Mouse (Mus musculus): Measurements from ENCODE around the gene Tex33. TPM values are rescaled to one million over a fixed set of nuclear protein-coding genes. Genes with fewer than 3 reads are reported as not detected.

Gene Tex33
- polyA plus RNA-seq, 1 experiment from 2014 or later = not detected

GRCm38 (mm10) chr15:78384220-78385116 lies 11.2 kb downstream of the Tex33 start:
- H3K27me3 ChIP-seq (replicated peaks) = no peaks in the 10 kb centered on the region

GRCm38 (mm10) chr15:78383450-78384219 lies 12.1 kb downstream of the Tex33 start:
- H3K4me2 ChIP-seq = no peak overlapping the region
- no peaks in the 10 kb centered on the region for H3K27me3 ChIP-seq (replicated peaks)
- ATAC-seq (replicated peaks) = peak; percentile 70; the same call in 1 of the 2 replicates
- peaks cover 3% of the 10 kb centered on the region; the same call in 1 of the 2 replicates for H3K4me1 ChIP-seq
- H3K9me3 ChIP-seq = no peaks in the 10 kb centered on the region
- no peak overlapping the region for H3K9ac ChIP-seq
- 72% methylated on average over 11 of the region's 11 CpGs for WGBS
- H3K36me3 ChIP-seq (replicated peaks) = no peaks in the 10 kb centered on the region
- H3K27ac ChIP-seq = peak overlapping the region; percentile 65
- H3K4me3 ChIP-seq = no peak overlapping the region

More at GRCm38 (mm10) chr15:78384220-78385116, 11.2 kb downstream of the Tex33 start:
- peak overlapping the region; percentile 65 for H3K27ac ChIP-seq
- peak; percentile 39; the same call in 1 of the 2 replicates for ATAC-seq (replicated peaks)
- H3K9ac ChIP-seq = no peak overlapping the region
- H3K4me1 ChIP-seq = peaks cover 3% of the 10 kb centered on the region; the same call in 1 of the 2 replicates
- no peak overlapping the region for H3K4me3 ChIP-seq
- no peaks in the 10 kb centered on the region for H3K36me3 ChIP-seq (replicated peaks)
- no peaks in the 10 kb centered on the region for H3K9me3 ChIP-seq
- H3K4me2 ChIP-seq = no peak overlapping the region
- 61% methylated on average over 7 of the region's 7 CpGs for WGBS

- Histone ChIP-seq H3K36me3 (replicated peaks) (no peaks in the 10 kb centered on the region), H3K9me3 (no peaks in the 10 kb centered on the region), H3K4me3 (no peak overlapping the region), H3K27me3 (replicated peaks) (no peaks in the 10 kb centered on the region), H3K4me1 (peaks cover 3% of the 10 kb centered on the region; the same call in 1 of the 2 replicates), H3K27ac (no peak overlapping the region), H3K9ac (no peak overlapping the region), H3K4me2 (no peak overlapping the region)
- ATAC-seq (replicated peaks) = no peak
- 66% methylated on average over 4 of the region's 4 CpGs for WGBS
These were observed 13.6 kb downstream of the Tex33 start for GRCm38 (mm10) chr15:78382115-78382514.

- H3K27me3 ChIP-seq (replicated peaks) = no peaks in the 10 kb centered on the region
- no peaks in the 10 kb centered on the region for H3K36me3 ChIP-seq (replicated peaks)
- H3K9ac ChIP-seq = no peak overlapping the region
- H3K9me3 ChIP-seq = no peaks in the 10 kb centered on the region
- 39% methylated on average over 4 of the region's 4 CpGs for WGBS
- peaks cover 3% of the 10 kb centered on the region; the same call in 1 of the 2 replicates for H3K4me1 ChIP-seq
- H3K4me2 ChIP-seq = no peak overlapping the region
- H3K4me3 ChIP-seq = no peak overlapping the region
- H3K27ac ChIP-seq = no peak overlapping the region
- no peak for ATAC-seq (replicated peaks)
These were observed 15.0 kb downstream of the Tex33 start for GRCm38 (mm10) chr15:78380741-78381140.

- WGBS = 81% methylated on average over 2 of the region's 2 CpGs
- no peaks in the 10 kb centered on the region for H3K27me3 ChIP-seq (replicated peaks)
These were observed 15.5 kb downstream of the Tex33 start for GRCm38 (mm10) chr15:78380208-78380607.

GRCm38 (mm10) chr15:78378556-78378955 lies 17.2 kb downstream of the Tex33 start:
- H3K4me1 ChIP-seq = peaks cover 7% of the 10 kb centered on the region; the same call in 1 of the 2 replicates
- no peak overlapping the region for H3K9ac ChIP-seq
- H3K9me3 ChIP-seq = no peaks in the 10 kb centered on the region
- no peak overlapping the region for H3K27ac ChIP-seq
- H3K36me3 ChIP-seq (replicated peaks) = no peaks in the 10 kb centered on the region
- ATAC-seq (replicated peaks) = no peak
- no peak overlapping the region for H3K4me2 ChIP-seq
- H3K27me3 ChIP-seq (replicated peaks) = no peaks in the 10 kb centered on the region
- WGBS = 88% methylated on average over 10 of the region's 10 CpGs
- no peak overlapping the region for H3K4me3 ChIP-seq

More at GRCm38 (mm10) chr15:78380208-78380607, 15.5 kb downstream of the Tex33 start:
- no peak overlapping the region for H3K27ac ChIP-seq
- peaks cover 3% of the 10 kb centered on the region; the same call in 1 of the 2 replicates for H3K4me1 ChIP-seq
- H3K4me3 ChIP-seq = no peak overlapping the region
- H3K9me3 ChIP-seq = no peaks in the 10 kb centered on the region
- ATAC-seq (replicated peaks) = no peak
- H3K4me2 ChIP-seq = no peak overlapping the region
- no peak overlapping the region for H3K9ac ChIP-seq
- H3K36me3 ChIP-seq (replicated peaks) = no peaks in the 10 kb centered on the region

GRCm38 (mm10) chr15:78377859-78378258 lies 17.9 kb downstream of the Tex33 start:
- no peak overlapping the region for H3K4me2 ChIP-seq
- WGBS = 89% methylated on average over 10 of the region's 10 CpGs
- H3K27ac ChIP-seq = no peak overlapping the region

GRCm38 (mm10) chr15:78374204-78374603 lies 21.5 kb downstream of the Tex33 start:
- H3K36me3 ChIP-seq (replicated peaks) = no peaks in the 10 kb centered on the region
- H3K9me3 ChIP-seq = no peaks in the 10 kb centered on the region
- 0 out of 2 replicates have a peak, but pooled peaks cover 5% of the 10 kb centered on the region for H3K27me3 ChIP-seq (replicated peaks)
- no peak for ATAC-seq (replicated peaks)
- H3K4me2 ChIP-seq = no peak overlapping the region
- no peak overlapping the region for H3K27ac ChIP-seq
- no peak overlapping the region for H3K4me3 ChIP-seq
- 0 out of 2 replicates have a peak, but pooled peaks cover 4% of the 10 kb centered on the region for H3K4me1 ChIP-seq
- 69% methylated on average over 3 of the region's 3 CpGs for WGBS
- no peak overlapping the region for H3K9ac ChIP-seq

More at GRCm38 (mm10) chr15:78377859-78378258, 17.9 kb downstream of the Tex33 start:
- Histone ChIP-seq H3K36me3 (replicated peaks) (no peaks in the 10 kb centered on the region), H3K9ac (no peak overlapping the region), H3K4me3 (no peak overlapping the region), H3K4me1 (peaks cover 7% of the 10 kb centered on the region; the same call in 1 of the 2 replicates), H3K27me3 (replicated peaks) (no peaks in the 10 kb centered on the region), H3K9me3 (no peaks in the 10 kb centered on the region)
- ATAC-seq (replicated peaks) = no peak

- H3K36me3 ChIP-seq (replicated peaks) = no peaks in the 10 kb centered on the region
- no peak overlapping the region for H3K4me3 ChIP-seq
- ATAC-seq (replicated peaks) = no peak
- H3K4me2 ChIP-seq = no peak overlapping the region
- no peaks in the 10 kb centered on the region for H3K9me3 ChIP-seq
- 0 out of 2 replicates have a peak, but pooled peaks cover 4% of the 10 kb centered on the region for H3K4me1 ChIP-seq
- 89% methylated on average over 3 of the region's 3 CpGs for WGBS
- no peak overlapping the region for H3K9ac ChIP-seq
- 0 out of 2 replicates have a peak, but pooled peaks cover 5% of the 10 kb centered on the region for H3K27me3 ChIP-seq (replicated peaks)
- no peak overlapping the region for H3K27ac ChIP-seq
These were observed 22.9 kb downstream of the Tex33 start for GRCm38 (mm10) chr15:78372796-78373195.

- no peaks in the 10 kb centered on the region for H3K36me3 ChIP-seq (replicated peaks)
- H3K4me3 ChIP-seq = no peak overlapping the region
- no peaks in the 10 kb centered on the region for H3K9me3 ChIP-seq
- ATAC-seq (replicated peaks) = no peak
- WGBS = 38% methylated on average over 1 of the region's 1 CpGs
- H3K27me3 ChIP-seq (replicated peaks) = 0 out of 2 replicates have a peak, but pooled peaks cover 5% of the 10 kb centered on the region
- H3K27ac ChIP-seq = no peak overlapping the region
- H3K4me1 ChIP-seq = 0 out of 2 replicates have a peak, but pooled peaks cover 4% of the 10 kb centered on the region
- no peak overlapping the region for H3K4me2 ChIP-seq
- no peak overlapping the region for H3K9ac ChIP-seq
These were observed 26.1 kb downstream of the Tex33 start for GRCm38 (mm10) chr15:78369641-78370040.

- H3K27ac ChIP-seq = no peak overlapping the region
- H3K4me1 ChIP-seq = no peaks in the 10 kb centered on the region
- no peak overlapping the region for H3K4me3 ChIP-seq
- no peak overlapping the region for H3K9ac ChIP-seq
- H3K9me3 ChIP-seq = no peaks in the 10 kb centered on the region
- no peaks in the 10 kb centered on the region for H3K36me3 ChIP-seq (replicated peaks)
- ATAC-seq (replicated peaks) = no peak
- no peak overlapping the region for H3K4me2 ChIP-seq
- 0 out of 2 replicates have a peak, but pooled peaks cover 5% of the 10 kb centered on the region for H3K27me3 ChIP-seq (replicated peaks)
- WGBS = 11% methylated on average over 8 of the region's 8 CpGs
These were observed 26.8 kb downstream of the Tex33 start for GRCm38 (mm10) chr15:78368926-78369346.

GRCm38 (mm10) chr15:78367811-78368210 lies 27.9 kb downstream of the Tex33 start:
- WGBS = 73% methylated on average over 3 of the region's 3 CpGs
- no peak overlapping the region for H3K9ac ChIP-seq
- no peaks in the 10 kb centered on the region for H3K4me1 ChIP-seq
- H3K36me3 ChIP-seq (replicated peaks) = no peaks in the 10 kb centered on the region
- H3K27me3 ChIP-seq (replicated peaks) = 0 out of 2 replicates have a peak, but pooled peaks cover 5% of the 10 kb centered on the region
- ATAC-seq (replicated peaks) = no peak
- H3K9me3 ChIP-seq = no peaks in the 10 kb centered on the region
- no peak overlapping the region for H3K4me3 ChIP-seq
- no peak overlapping the region for H3K4me2 ChIP-seq
- no peak overlapping the region for H3K27ac ChIP-seq
